Mouse (Mus musculus) forelimb bud, embryonic 11.5 days (tissue): ENCODE results near the gene S100a16.
A peak's percentile ranks its signal among the peaks of the same experiment; 100 is the strongest.

Experiments used
- DNase-seq: peaks from one replicate; pipeline ENCODE4 v3.0.0-alpha.2; 2012; ENCODE audit warnings: low read depth, low spot score

S100a16 gene

GRCm38 (mm10) chr3:90537141-90537904 lies at the start of gene S100a16:
S100a16 (plus strand) TSS chr3:90537254.
- DNase-seq, result no peak

- no peak for DNase-seq
These were observed 48.5 kb upstream of the S100a16 start for GRCm38 (mm10) chr3:90488576-90488975.

- peak; percentile 96 for DNase-seq
These were observed 46.3 kb upstream of the S100a16 start, which contains the start of gene Snapin for GRCm38 (mm10) chr3:90490696-90491256. Snapin (minus strand) TSS chr3:90491033.

- DNase-seq, result no peak
These were observed 45.7 kb upstream of the S100a16 start for GRCm38 (mm10) chr3:90491350-90491749.

- DNase-seq, result no peak
These were observed 43.1 kb upstream of the S100a16 start for GRCm38 (mm10) chr3:90493831-90494540.

- DNase-seq, result no peak
These were observed 41.1 kb upstream of the S100a16 start for GRCm38 (mm10) chr3:90495850-90496525.

GRCm38 (mm10) chr3:90497597-90497996 lies 39.5 kb upstream of the S100a16 start:
- DNase-seq, result no peak

GRCm38 (mm10) chr3:90503444-90503843 lies 33.6 kb upstream of the S100a16 start:
- DNase-seq, result no peak

GRCm38 (mm10) chr3:90505216-90505615 lies 31.8 kb upstream of the S100a16 start:
- DNase-seq, result no peak

GRCm38 (mm10) chr3:90506362-90506761 lies 30.7 kb upstream of the S100a16 start:
- DNase-seq, result no peak

- DNase-seq, result no peak
These were observed 28.6 kb upstream of the S100a16 start for GRCm38 (mm10) chr3:90508287-90508949.

- peak; percentile 99 for DNase-seq
These were observed 27.9 kb upstream of the S100a16 start, which contains the start of gene Chtop for GRCm38 (mm10) chr3:90508950-90509746. Chtop (minus strand) TSS chr3:90509498.

- no peak for DNase-seq
These were observed 27.3 kb upstream of the S100a16 start for GRCm38 (mm10) chr3:90509747-90510123.

GRCm38 (mm10) chr3:90512276-90512675 lies 24.8 kb upstream of the S100a16 start:
- no peak for DNase-seq

- no peak for DNase-seq
These were observed 24.0 kb upstream of the S100a16 start for GRCm38 (mm10) chr3:90512948-90513642.

GRCm38 (mm10) chr3:90513796-90514590 lies 23.1 kb upstream of the S100a16 start, which contains the start of the genes S100a1 and S100a13:
S100a1 (minus strand) TSS chr3:90514392.
S100a13 (plus strand) TSS chr3:90514435.
- DNase-seq, result no peak

GRCm38 (mm10) chr3:90514691-90515090 lies 22.4 kb upstream of the S100a16 start:
- peak; percentile 59 for DNase-seq

- no peak for DNase-seq
These were observed 21.8 kb upstream of the S100a16 start for GRCm38 (mm10) chr3:90515242-90515641.

- no peak for DNase-seq
These were observed 21.3 kb upstream of the S100a16 start for GRCm38 (mm10) chr3:90515789-90516188.
